Mouse (Mus musculus) ES-E14 (cell line): ENCODE results near the gene Cpvl.

Source experiments
- CHD2 ChIP-seq: IDR thresholded peaks from 2 replicates; pipeline ENCODE4 v1.6.1; 2014; ENCODE audit warnings: mild to moderate bottlenecking, low read depth, low read length, inconsistent platforms
- HCFC1 ChIP-seq: IDR thresholded peaks from 2 replicates; pipeline ENCODE4 v1.6.1; 2012; ENCODE audit warnings: low read length, inconsistent platforms, borderline replicate concordance; ENCODE audit not compliant: insufficient read depth
- MAFK ChIP-seq: IDR thresholded peaks from 2 replicates; pipeline ENCODE4 v1.6.1; 2014; ENCODE audit warnings: mild to moderate bottlenecking, low read depth, low read length, inconsistent platforms; ENCODE audit not compliant: insufficient read depth
- ZC3H11A ChIP-seq: IDR thresholded peaks from 2 replicates; pipeline ENCODE4 v1.6.1; 2012; ENCODE audit warnings: low read depth, mild to moderate bottlenecking, inconsistent platforms, low read length, borderline replicate concordance
- ZNF384 ChIP-seq: IDR thresholded peaks from 2 replicates; pipeline ENCODE4 v1.6.1; 2012; ENCODE audit warnings: low read depth, low read length, inconsistent platforms

- no peak for TF ChIP-seq MAFK
- TF ChIP-seq CHD2 = no peak
- TF ChIP-seq ZNF384 = no peak
- no peak for TF ChIP-seq HCFC1
- TF ChIP-seq ZC3H11A = no peak
Measured at GRCm38 (mm10) chr6:53992386-53992785, 13.9 kb upstream of the Cpvl start.
